13 mouse cellular contexts compared by ENCODE assay signal in genomic region chr14:122862623-122863022, GRCm38 (mm10). TPM values are rescaled to one million over a fixed set of nuclear protein-coding genes. Genes with fewer than 3 reads are reported as not detected.
A peak's percentile ranks its signal among the peaks of the same experiment; 100 is the strongest.
DNase-seq lines count a peak whose midpoint lies in the region; ATAC-seq and TF ChIP-seq lines count a peak whose summit lies in the region.
"Had no signal": no experiment of that assay in that cellular context is flagged by ENCODE, and none has a peak within 500 bp of the region (broad histone marks: within the 10 kb centered on the region; RNA-seq: fewer than 3 reads in every experiment).

No protein-coding gene starts in this region.

- H3K9me3 ChIP-seq in kidney, embryonic 16.5 days (ENCODE audit: low read length): peaks cover 4% of the 10 kb centered on the region; the same call in 1 of the 2 replicates
- no peaks in the 10 kb centered on the region for H3K9me3 ChIP-seq in forebrain, embryonic 14.5 days (replicated peaks; ENCODE audit: control insufficient read depth, low read length)
- H3K9me3 ChIP-seq: hindbrain, embryonic 10.5 days; liver, embryonic 13.5 days; midbrain, embryonic 15.5 days had no signal

- H3K27ac ChIP-seq in kidney, adult 2 months (ENCODE audit: insufficient read depth, low read depth, low read length): no peak overlapping the region
- no peak overlapping the region for H3K27ac ChIP-seq in kidney, embryonic 16.5 days (ENCODE audit: low read length)
- H3K27ac ChIP-seq in forebrain, embryonic 14.5 days (ENCODE audit: low read depth, low read length): no peak overlapping the region
- H3K27ac ChIP-seq: hindbrain, embryonic 10.5 days; kidney, postnatal 0 days; liver, embryonic 13.5 days; midbrain, embryonic 15.5 days had no signal

- no peak overlapping the region for H3K4me3 ChIP-seq in kidney, adult 2 months (ENCODE audit: insufficient read depth, low read depth, low read length)
- no peak overlapping the region for H3K4me3 ChIP-seq in kidney, embryonic 16.5 days (ENCODE audit: low read length)
- no peak overlapping the region for H3K4me3 ChIP-seq in forebrain, embryonic 14.5 days (ENCODE audit: low read depth, low read length)
- H3K4me3 ChIP-seq: erythroblast, embryonic 14.5 days; hindbrain, embryonic 10.5 days; liver, embryonic 13.5 days; midbrain, embryonic 15.5 days had no signal

- H3K36me3 ChIP-seq in kidney, adult 2 months (ENCODE audit: control insufficient read depth, insufficient read depth, low read length): no peaks in the 10 kb centered on the region
- H3K36me3 ChIP-seq in kidney, embryonic 16.5 days (ENCODE audit: insufficient read depth, low read length): no peaks in the 10 kb centered on the region
- no peaks in the 10 kb centered on the region for H3K36me3 ChIP-seq in forebrain, embryonic 14.5 days (ENCODE audit: control insufficient read depth, insufficient read depth, low read length)
- H3K36me3 ChIP-seq: hindbrain, embryonic 10.5 days; liver, embryonic 13.5 days; midbrain, embryonic 15.5 days had no signal

- no peak overlapping the region for H3K9ac ChIP-seq in kidney, embryonic 16.5 days (replicated peaks; ENCODE audit: low read length)
- H3K9ac ChIP-seq in forebrain, embryonic 14.5 days (ENCODE audit: low read length): no peak overlapping the region
- H3K9ac ChIP-seq: liver, embryonic 13.5 days; midbrain, embryonic 15.5 days had no signal

- 39% methylated on average over 4 of the region's 4 CpGs for WGBS in kidney, adult 2 months
- 44% methylated on average over 4 of the region's 4 CpGs for WGBS in kidney, embryonic 16.5 days
- 4% methylated on average over 4 of the region's 4 CpGs for WGBS in forebrain, embryonic 14.5 days

- TF ChIP-seq POLR2A in kidney, adult 2 months (IDR thresholded peaks at IDR 0.05; ENCODE audit: low read depth, low read length): no peak

- H3K27me3 ChIP-seq in kidney, adult 2 months (replicated peaks; ENCODE audit: control insufficient read depth, insufficient read depth, low read length): no peaks in the 10 kb centered on the region
- no peaks in the 10 kb centered on the region for H3K27me3 ChIP-seq in kidney, embryonic 16.5 days (ENCODE audit: insufficient read depth, low read length)
- H3K27me3 ChIP-seq in forebrain, embryonic 14.5 days (replicated peaks; ENCODE audit: control insufficient read depth, insufficient read depth, low read length): peaks cover 4% of the 10 kb centered on the region; the same call in 1 of the 2 replicates
- H3K27me3 ChIP-seq: liver, embryonic 13.5 days; midbrain, embryonic 15.5 days had no signal

- ATAC-seq in kidney, embryonic 16.5 days (ENCODE audit: low FRiP score, low TSS enrichment): no peak
- peak; percentile 65 for ATAC-seq in forebrain, embryonic 14.5 days
- ATAC-seq: midbrain, embryonic 15.5 days had no signal

- DNase-seq in kidney, adult 2 months: peak; percentile 23
- peak; percentile 54 to 57 for DNase-seq in right cerebral cortex, postnatal 10 days (ENCODE audit: low spot score in 2 of 2)
- no peak for DNase-seq in right cerebral cortex, adult 2 months (ENCODE audit: low spot score in 2 of 2)
- peak; percentile 77 for DNase-seq in forebrain, embryonic 14.5 days (ENCODE audit: low spot score)
- DNase-seq in testis, postnatal 10 days (ENCODE audit: low spot score): no peak
- no peak for DNase-seq in urinary bladder, postnatal 25 days (ENCODE audit: low spot score)
- DNase-seq: gastrocnemius, postnatal 10 days; liver, embryonic 13.5 days had no signal

- no peak for TF ChIP-seq CTCF in kidney, adult 2 months (conservative IDR thresholded peaks at IDR 0.05; ENCODE audit: insufficient read depth, insufficient read length, low read depth, low read length)

- H3K4me2 ChIP-seq in kidney, embryonic 16.5 days (replicated peaks; ENCODE audit: low read depth, low read length): no peak overlapping the region
- H3K4me2 ChIP-seq in forebrain, embryonic 14.5 days (ENCODE audit: low read length): no peak overlapping the region
- H3K4me2 ChIP-seq: liver, embryonic 13.5 days; midbrain, embryonic 15.5 days had no signal

- H3K4me1 ChIP-seq in kidney, adult 2 months (ENCODE audit: control insufficient read depth, insufficient read depth, low read length): peaks cover 3% of the 10 kb centered on the region; the same call in 1 of the 2 replicates
- H3K4me1 ChIP-seq in kidney, embryonic 16.5 days (ENCODE audit: insufficient read depth, low read length): no peaks in the 10 kb centered on the region
- peaks cover 4% of the 10 kb centered on the region; the same call in 1 of the 2 replicates for H3K4me1 ChIP-seq in forebrain, embryonic 14.5 days (ENCODE audit: control insufficient read depth, insufficient read depth, low read length)
- H3K4me1 ChIP-seq: hindbrain, embryonic 10.5 days; liver, embryonic 13.5 days; midbrain, embryonic 15.5 days had no signal

RNA-seq across cellular contexts. Expression of gene Ggact, which starts 50.9 kb away (rescaled TPM):
- 251 and 255 TPM in 2 replicates for polyA plus RNA-seq in kidney, adult 2 months (2012; rRNA removed)
- polyA plus RNA-seq in kidney, embryonic 16.5 days (2015; fragmentation: Nextera tagmentation; extraction: Ambion mirVana): 19.2 and 20.5 TPM in 2 replicates
- polyA plus RNA-seq in forebrain, embryonic 14.5 days (2014; fragmentation: Nextera tagmentation; extraction: Ambion mirVana): 6.9 and 7.7 TPM in 2 replicates

Comparison
In these comparisons a context has a peak if more than half of its experiments do, and no peak if none do; other contexts are left out.
1. DNase-seq: peak in kidney, adult 2 months (single experiment), right cerebral cortex, postnatal 10 days (2 of 2) and forebrain, embryonic 14.5 days (single experiment); none in right cerebral cortex, adult 2 months (0 of 2), testis, postnatal 10 days (single experiment) and urinary bladder, postnatal 25 days (single experiment).
2. RNA of gene Ggact, which starts 50.9 kb away (polyA plus RNA-seq): 251 to 255 TPM in kidney, adult 2 months; 19.2 to 20.5 TPM in kidney, embryonic 16.5 days and 6.9 to 7.7 TPM in forebrain, embryonic 14.5 days; every median in the first group is over 10 times any median in the second.